Mouse (Mus musculus): ENCODE data around the gene Ptgfrn.

DNA sequence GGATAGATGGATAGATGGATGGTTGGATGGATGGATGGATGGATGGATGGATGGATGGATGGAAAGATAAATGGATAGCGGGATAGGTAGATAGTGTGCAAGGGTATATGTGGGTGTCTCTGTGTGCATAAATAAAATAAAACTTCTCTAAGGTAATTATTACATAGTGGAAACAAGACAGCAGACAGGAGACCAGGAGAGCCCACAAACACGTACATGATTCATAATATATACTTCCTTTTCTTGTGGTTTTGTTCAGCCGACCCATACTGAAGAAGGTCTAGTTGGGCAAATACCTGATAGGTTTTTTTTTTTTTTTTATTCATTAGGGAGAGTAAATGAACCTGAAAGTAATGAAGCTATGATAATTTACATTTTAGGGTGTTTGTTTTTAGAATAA, 96.5 kb downstream of the Ptgfrn start:
- no peak for TF ChIP-seq CTCF (IDR thresholded peaks at IDR 0.05; ENCODE audit: insufficient read depth, low read length)
- no peak for TF ChIP-seq POLR2A (IDR thresholded peaks at IDR 0.05; ENCODE audit: borderline replicate concordance, extremely low read depth, low read depth, low read length)

Data from lung, adult 2 months (tissue).